Mouse (Mus musculus): ENCODE measurements around the gene Mtcl1.

Gene Mtcl1

GRCm38 (mm10) chr17:66405601-66406000 is 43.9 kb downstream of the Mtcl1 start:
- DNase-seq = no peak

DNA sequence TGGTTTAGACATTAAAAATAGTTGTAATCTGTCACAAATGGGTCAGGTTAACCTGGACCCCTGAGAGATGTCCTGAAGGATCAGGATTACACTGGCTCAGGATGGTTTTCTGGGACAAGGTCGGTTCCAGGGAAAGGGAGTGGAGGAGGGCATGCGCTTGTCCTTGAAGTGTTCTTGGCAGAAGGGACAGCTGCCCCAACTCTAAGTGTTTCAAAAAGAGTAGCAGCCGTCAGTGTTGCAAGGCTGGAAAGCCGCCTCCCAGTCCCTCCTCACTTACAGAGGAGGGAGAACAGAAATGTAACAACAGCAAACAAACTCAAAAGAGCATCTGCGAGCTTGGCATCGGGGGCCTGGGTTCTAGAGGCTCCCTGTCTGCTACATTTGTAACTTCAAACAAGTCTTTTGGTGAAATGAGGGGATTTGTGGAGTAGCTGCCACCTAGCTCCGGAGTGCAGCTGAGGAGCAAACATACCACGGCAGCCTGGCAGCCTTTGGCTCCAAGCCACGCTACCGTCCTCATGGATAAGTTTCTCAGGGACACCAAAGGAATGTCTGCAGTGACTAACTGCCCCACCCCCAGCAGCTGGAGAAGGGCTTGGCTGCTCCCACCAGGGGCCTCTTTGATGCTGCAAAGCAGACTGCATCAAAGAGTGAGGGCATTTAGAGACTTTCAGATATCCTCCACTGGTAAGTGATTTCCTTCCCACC is 44.5 kb downstream of the Mtcl1 start:
- DNase-seq = no peak

DNA sequence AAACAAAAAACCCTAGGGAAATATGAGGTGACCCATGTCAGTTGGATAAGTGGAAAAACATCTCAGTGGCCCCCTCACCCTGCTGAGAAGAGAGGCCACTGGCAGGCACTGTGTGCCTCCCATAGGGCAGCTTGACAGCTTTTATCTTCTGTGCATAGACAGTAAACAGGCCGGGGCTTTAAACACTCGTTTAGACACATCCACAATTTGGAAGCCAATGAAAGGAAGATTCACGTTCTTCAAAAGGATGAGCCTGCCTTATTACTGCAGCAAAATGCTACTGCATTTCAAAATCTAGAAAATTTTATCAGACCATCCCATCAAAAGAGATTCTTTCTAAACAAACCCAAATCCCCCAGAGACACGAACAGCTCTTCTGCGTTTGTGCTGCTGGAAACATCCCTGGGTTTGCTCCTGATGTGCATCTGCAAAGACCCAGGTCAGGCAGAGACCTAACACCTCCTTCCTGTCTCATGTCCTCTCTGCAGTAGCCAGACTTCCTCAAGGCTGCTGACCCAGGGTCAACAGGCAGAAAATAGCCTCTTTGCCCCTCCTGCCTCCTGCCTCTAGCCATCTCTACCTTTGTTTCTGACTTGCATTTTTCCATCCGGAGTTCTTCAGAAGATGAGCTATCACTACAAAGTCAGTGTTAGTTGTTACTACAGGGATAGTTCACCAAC is 46.6 kb downstream of the Mtcl1 start:
- DNase-seq = no peak

- DNase-seq = no peak
Observed at GRCm38 (mm10) chr17:66401596-66402265, 47.8 kb downstream of the Mtcl1 start.

- no peak for DNase-seq
Observed at GRCm38 (mm10) chr17:66399780-66400179, 49.8 kb downstream of the Mtcl1 start.

- no peak for DNase-seq
Observed at GRCm38 (mm10) chr17:66394571-66394970, 55.0 kb downstream of the Mtcl1 start.

DNA sequence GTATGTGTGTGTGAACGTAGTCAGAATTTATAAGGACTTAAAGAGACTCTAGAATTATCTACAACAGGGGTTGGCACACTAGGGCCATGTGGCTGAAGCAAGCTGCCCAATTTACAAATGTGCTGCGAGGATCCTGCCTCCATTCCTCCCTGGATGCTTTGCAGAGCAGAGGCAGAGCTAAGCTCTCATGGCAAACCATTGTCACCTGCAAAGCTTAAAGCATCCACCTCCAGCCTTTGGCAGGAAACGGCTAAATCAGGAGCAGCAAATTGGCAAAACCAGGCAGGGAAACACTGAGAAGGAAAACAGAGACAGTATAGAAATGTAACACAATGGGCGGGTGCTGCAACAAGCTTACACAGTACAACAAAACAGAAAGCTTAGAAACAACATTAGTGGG is 61.2 kb downstream of the Mtcl1 start:
- no peak for DNase-seq

DNA sequence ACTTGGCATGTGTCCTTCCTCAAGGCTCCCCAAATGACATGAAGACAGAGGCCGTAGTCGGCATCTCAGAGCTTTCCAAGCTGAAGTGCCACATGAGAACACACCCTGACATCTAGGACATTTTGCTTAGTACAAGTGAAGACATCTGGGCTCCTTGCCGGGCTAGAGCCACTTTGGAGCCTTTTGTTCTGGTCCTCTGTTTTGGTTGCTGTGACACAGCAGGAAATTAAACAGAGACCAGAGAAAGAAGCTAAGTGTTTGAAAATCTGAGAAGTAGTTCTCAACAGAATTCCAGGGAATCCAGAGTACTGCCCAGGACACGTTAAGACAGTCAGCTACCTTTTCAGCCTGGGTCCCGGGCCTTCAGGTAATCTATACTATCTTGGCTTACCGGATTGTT is 68.2 kb downstream of the Mtcl1 start:
- no peak for DNase-seq

DNA sequence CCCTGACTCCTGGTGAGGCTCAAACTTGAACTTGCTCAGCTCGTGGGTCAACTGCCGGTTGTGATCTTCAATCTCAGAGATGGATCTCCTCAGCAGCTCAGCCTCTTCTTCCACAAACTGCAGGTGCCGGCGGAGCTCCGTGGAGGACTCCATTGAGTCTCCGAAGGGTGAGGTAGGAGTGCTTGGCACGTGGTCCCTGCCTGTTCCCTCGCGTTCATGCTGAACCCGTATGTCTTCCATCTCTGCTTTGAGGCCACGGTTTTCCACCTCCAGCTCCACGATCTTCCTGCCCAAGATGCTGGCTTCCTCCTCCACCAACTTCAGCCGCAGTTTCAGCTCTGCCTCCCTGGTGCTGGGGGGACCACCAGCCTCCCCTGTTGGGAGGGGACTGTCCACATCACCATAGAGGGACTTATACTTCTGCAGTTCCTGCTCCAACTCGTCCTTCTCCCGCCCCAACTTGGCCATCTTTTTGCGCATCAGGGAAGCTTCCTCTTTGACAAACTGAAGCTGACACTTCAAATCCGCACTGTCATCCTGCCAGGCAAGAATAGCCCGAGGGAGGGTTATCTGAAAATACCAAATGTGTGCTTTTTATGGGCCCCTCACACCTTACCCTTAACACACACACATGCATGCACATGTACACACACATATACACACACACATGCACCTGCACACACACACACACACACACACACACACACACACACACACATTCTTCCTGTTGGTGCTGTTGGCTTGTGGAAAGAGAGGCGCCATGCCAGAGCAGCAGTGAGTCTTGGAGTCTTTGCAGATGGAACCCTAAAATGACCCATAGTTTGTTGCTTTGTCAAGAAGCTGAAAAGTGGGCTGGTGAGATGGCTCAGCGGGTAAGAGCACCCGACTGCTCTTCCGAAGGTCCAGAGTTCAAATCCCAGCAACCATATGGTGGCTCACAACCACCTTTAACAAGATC is 69.4 kb downstream of the Mtcl1 start:
- no peak for DNase-seq

DNA sequence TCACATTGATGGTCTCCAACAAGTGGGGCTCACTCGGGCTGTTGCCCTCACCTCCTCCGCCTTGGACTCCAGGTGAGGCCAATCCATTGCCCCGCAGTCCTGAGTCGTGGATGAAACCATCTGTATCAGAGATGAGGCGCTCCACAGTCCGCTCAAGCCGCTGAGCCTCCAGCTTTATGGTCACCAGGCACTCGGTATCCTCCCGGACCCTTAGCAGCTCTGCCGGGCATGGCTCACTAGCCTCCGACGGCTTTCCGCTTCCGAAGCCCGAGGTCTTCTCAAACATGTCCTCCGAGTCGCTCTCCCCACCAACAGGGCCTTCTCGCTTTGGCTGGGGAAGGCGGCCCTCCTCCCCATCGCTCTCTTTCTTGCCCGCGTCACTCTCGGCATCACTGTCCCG is 70.2 kb downstream of the Mtcl1 start:
- DNase-seq = no peak

DNA sequence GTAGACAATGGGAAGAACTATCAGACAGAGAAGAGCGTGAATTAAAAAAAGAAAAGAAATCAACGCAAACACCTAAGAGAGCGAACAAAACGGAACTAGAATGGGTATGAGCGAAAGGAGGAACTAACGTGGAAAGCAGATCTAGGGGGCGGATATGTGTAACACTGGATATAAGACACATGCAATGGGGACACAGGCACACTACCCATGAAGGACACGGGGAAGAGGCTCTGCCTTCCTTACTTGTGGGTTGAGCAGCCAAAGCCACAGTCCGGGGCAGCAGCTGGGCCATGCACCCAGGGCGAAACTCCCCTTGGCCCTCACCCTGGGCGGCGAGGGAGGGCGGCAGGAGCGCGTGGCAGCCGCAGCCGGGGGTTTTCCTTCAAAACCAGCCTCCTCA is 71.4 kb downstream of the Mtcl1 start:
- no peak for DNase-seq

DNA sequence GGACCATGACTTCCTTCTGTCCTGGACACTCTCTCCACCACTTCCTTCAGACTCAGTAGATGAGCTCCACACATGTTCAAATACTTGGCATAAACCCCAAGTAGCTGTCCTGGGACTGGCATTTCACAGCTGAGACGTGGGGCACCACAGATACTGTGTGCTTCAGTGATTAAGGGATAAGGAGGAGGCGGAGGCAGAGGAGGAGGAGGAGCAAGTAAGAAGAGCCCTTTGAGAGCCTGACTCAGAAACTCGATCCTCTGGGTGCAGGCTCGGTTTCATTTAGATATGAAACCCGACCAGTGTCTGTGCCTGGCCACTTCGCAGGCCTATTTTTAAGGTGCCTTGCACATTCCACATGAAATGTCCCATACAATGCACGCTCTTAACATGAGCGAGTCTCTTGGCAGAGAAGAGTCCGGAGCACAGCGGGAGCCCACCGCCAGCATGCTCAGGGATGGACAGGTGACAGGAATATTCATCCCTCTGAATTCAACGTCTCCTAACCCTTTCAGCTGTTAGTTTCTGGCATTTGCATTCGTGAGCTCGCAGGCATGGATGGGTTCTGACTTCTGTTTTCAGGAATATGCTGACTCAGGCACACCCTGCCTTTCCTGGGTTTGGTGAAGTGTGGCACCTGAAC is 74.8 kb downstream of the Mtcl1 start:
- DNase-seq = no peak

DNA sequence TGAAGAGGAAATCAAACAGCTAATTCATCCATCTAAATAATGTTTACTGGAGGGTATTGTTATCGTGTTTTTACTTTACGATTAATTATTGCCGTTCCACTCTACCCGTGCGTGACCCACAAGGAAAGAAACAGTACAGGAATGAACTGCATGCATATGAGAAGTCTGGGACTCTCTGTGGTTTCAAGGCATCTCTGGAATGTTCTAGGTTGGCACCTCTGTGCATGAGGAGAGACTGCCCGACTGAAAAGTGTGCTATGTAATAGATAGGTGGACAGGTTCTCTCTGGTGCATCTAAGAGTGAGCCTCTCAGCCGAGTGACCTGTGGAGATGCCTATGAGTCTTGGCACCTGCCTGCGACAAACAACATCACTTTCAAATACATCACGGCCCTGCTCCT is 78.7 kb downstream of the Mtcl1 start:
- DNase-seq = no peak

DNA sequence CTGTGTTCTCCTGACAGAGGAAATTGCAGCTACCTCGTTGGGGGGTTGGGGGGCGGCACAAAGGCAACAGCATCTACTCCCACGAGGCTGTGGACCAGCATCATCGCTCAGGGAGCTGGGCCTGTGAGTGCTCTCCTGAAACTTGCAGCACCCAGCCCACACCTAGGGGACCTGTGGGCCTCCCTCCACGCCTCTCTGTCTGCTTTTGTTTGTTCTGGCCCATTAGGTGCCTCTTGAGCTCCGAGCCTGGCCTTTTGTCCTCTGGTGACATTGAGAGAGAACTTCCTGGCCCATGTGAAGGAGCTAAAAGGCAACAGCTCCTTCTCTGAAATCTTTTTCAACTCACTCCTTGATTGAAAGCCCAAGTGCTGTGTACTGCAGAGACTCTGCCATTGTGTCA is 79.8 kb downstream of the Mtcl1 start:
- DNase-seq = no peak

DNA sequence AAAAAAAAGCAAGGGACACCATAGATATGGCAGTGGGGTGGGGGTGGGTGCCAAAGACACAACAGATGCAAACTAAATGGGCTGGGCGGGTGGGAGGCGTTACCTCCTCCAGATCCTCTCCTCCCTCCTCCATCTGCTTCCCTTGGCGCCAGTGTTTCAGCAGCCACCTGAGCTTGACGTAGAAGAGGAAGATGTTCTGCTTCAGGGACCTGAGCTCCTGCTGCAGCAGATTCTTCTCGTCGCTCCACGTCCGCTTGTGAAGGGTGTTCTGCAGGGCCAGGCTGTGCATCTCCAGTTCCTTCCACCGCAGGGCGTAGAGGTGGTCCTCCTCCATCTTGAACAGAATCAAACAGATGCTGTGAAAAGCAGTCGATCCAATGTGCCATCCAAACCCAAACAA is 81.4 kb downstream of the Mtcl1 start:
- DNase-seq = no peak

- no peak for DNase-seq
Observed at GRCm38 (mm10) chr17:66365664-66366063, 83.9 kb downstream of the Mtcl1 start.

DNA sequence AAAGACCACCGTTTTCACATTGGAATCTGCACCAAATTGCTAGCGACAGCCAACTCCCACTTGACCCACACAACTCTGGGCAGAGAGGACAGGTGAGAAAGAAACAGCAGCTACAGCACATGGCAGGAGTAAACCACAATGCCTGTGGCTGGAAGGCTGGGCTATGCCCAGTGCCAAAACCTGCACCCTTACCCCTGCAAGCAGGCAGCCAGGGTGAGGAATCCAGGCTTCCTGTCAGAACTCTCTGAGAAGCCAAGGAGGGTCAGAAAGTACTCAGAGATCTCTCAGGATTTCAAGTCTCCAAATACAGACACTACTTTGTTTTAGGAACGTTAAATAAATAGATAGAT is 84.3 kb downstream of the Mtcl1 start:
- DNase-seq = no peak

DNA sequence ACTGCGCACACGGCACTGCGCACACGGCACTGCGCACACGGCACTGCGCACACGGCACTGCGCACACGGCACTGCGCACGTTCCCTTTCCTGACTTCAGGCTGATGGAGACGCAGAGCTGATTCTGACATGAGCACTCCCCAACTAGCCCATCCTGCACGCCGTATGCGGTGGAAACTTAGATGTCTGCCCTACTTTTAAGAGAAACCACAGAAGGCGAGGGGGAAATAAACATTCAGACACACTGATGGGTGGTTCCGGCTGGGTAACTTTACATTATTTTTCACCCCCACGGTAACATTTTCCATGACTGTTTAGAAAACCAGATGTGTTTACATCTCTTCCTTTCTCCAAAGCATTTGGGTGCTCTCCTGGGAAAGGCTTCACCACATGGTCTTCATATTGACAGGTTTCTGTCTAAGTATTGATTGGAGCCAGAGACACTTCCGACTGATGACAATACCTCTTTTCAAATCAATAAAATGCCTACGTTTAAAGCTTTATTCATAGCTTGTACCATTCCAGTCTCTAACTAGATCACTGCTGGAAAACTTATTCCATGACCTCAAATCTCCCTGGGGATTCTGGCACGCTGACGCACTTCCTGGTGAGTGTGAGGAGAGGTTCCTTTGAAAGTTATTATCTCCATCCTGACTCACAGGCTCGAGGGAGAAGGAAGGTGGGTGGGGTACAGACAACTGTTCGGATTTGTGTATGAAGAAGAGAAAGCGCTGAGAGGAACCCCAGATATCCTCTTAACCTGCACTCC is 84.8 kb downstream of the Mtcl1 start:
- no peak for DNase-seq

DNA sequence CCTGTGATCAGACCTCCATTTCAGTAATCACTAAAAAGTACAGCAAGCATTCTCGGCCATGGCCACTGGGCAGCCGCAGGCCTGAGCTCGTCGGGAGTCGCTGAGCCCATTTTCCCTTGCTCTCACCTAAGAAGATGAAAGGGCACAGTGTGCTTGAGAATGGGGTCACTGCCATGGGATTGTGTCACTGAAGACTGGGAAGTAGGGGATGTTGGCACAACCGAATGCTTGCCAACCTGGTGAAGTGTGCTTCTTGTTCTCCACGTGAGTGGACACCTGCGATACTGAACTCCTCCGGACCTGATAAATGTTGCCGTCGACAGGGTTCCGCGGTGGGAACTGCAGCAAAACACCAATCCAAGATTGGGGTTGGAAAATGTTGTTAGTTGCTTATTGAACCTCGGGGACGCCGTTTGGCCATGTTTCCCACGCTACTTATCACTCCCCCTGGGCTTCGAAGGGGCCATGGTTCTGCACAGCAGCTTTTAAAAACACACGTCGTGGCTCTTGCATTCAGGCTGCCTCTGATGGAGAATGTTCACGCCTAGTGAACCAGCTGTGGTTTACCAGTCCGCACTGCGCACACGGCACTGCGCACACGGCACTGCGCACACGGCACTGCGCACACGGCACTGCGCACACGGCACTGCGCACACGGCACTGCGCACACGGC is 85.6 kb downstream of the Mtcl1 start:
- no peak for DNase-seq

GRCm38 (mm10) chr17:66362287-66363016 is 87.1 kb downstream of the Mtcl1 start:
- DNase-seq = no peak
